Mouse (Mus musculus) retina, adult 2 months (tissue): ENCODE results near the gene Cnih4.
A peak's percentile ranks its signal among the peaks of the same experiment; 100 is the strongest.

Experiments
- DNase-seq: peaks from one replicate; pipeline ENCODE4 v3.0.0-alpha.2; 2012; ENCODE audit warnings: low read depth, low spot score

Gene Cnih4

GRCm38 (mm10) chr1:181211403-181211919, 67.0 kb downstream of the Cnih4 start:
- no peak for DNase-seq

GRCm38 (mm10) chr1:181211920-181212633, 67.6 kb downstream of the Cnih4 start, which contains the start of gene Wdr26:
Gene Wdr26 (minus strand): TSS chr1:181212001.
- peak; percentile 66 for DNase-seq

- DNase-seq: no peak
Observed at GRCm38 (mm10) chr1:181214296-181215035, 70.0 kb downstream of the Cnih4 start.

GRCm38 (mm10) chr1:181216315-181216714, 71.8 kb downstream of the Cnih4 start:
- no peak for DNase-seq
